Mouse (Mus musculus) liver, postnatal 0 days (tissue): ENCODE data around the gene Srprb. TPM values are rescaled to one million over a fixed set of nuclear protein-coding genes. Genes with fewer than 3 reads are reported as not detected.
A peak's percentile ranks its signal among the peaks of the same experiment; 100 is the strongest.

Source experiments
- ATAC-seq: fragments of 200-750 bp; cut with Nextera tagmentation; 2 replicates; pipeline ENCODE4 v1.8.0; 2017; ENCODE audit warnings: mild to moderate bottlenecking, moderate library complexity
- DNase-seq: peaks from one replicate; pipeline ENCODE4 v3.0.0-alpha.2; 2016
- H3K27ac ChIP-seq: fragments of 300-500 bp; sonication (generic); 2 replicates; pipeline ENCODE4 v1.5.1; 2014; ENCODE audit warnings: antibody characterized with exemption, moderate library complexity, mild to moderate bottlenecking, low read depth
- H3K27me3 ChIP-seq: fragments of 300-500 bp; sonication (generic); 2 replicates; pipeline ENCODE4 v1.6.1; 2014; ENCODE audit warnings: low read length, control low read depth, mixed read lengths; ENCODE audit not compliant: insufficient read depth
- H3K36me3 ChIP-seq: fragments of 300-500 bp; sonication (generic); replicated peaks from 2 replicates; pipeline ENCODE4 v1.6.1; 2014; ENCODE audit warnings: mild to moderate bottlenecking, control low read depth, low read length, moderate library complexity, mixed read lengths; ENCODE audit not compliant: insufficient read depth
- H3K4me1 ChIP-seq: fragments of 300-500 bp; sonication (generic); 2 replicates; pipeline ENCODE4 v1.6.1; 2014; ENCODE audit warnings: antibody characterized with exemption, mild to moderate bottlenecking, control low read depth; ENCODE audit not compliant: insufficient read depth
- H3K4me2 ChIP-seq: fragments of 300-500 bp; sonication (generic); 2 replicates; pipeline ENCODE4 v1.6.1; 2014; ENCODE audit warnings: low read depth, mild to moderate bottlenecking, low read length, moderate library complexity, mixed read lengths
- H3K4me3 ChIP-seq: fragments of 300-500 bp; sonication (generic); 2 replicates; pipeline ENCODE4 v1.5.1; 2014; ENCODE audit warnings: low read depth, low read length
- H3K9ac ChIP-seq: fragments of 300-500 bp; sonication (generic); replicated peaks from 2 replicates; pipeline ENCODE4 v1.6.1; 2014; ENCODE audit warnings: mild to moderate bottlenecking, moderate library complexity
- H3K9me3 ChIP-seq: fragments of 300-500 bp; sonication (generic); 2 replicates; pipeline ENCODE4 v1.6.1; 2016; ENCODE audit warnings: mild to moderate bottlenecking, control low read depth, low read length, mixed read lengths
- CTCF ChIP-seq: sonication (generic); IDR thresholded peaks from 2 replicates; pipeline ENCODE4 v1.5.1; 2016; ENCODE audit warnings: antibody characterized with exemption, low read depth
- EP300 ChIP-seq: IDR thresholded peaks from 2 replicates; pipeline ENCODE4 v1.6.1; 2016; ENCODE audit warnings: antibody characterized with exemption, low read depth, mild to moderate bottlenecking
- WGBS: fragments of 180-500 bp; shearing (Covaris S2); extraction: QIAGEN DNeasy Blood & Tissue Kit; methylation state at CpG from one replicate; pipeline ENCODE4 v1.1.7; 2014; ENCODE audit not compliant: insufficient replicate concordance; 5-methylcytosine and 5-hydroxymethylcytosine counted together
- polyA plus RNA-seq: library from polyadenylated mRNA; unstranded; fragments of >200 nt; fragmentation: Nextera tagmentation; extraction: Ambion mirVana; gene quantifications from 2 replicates; pipeline ENCODE4 v1.2.1, GENCODE M21; 2015

Srprb gene
- polyA plus RNA-seq, 1 experiment from 2014 or later: 10.8 TPM

- TF ChIP-seq EP300 (no peak), CTCF (no peak)
- 54% methylated on average over 2 of the region's 2 CpGs for WGBS
- H3K36me3 ChIP-seq: no peaks in the 10 kb centered on the region
Observed at GRCm38 (mm10) chr9:103154568-103154967, 47.4 kb downstream of the Srprb start.

DNA sequence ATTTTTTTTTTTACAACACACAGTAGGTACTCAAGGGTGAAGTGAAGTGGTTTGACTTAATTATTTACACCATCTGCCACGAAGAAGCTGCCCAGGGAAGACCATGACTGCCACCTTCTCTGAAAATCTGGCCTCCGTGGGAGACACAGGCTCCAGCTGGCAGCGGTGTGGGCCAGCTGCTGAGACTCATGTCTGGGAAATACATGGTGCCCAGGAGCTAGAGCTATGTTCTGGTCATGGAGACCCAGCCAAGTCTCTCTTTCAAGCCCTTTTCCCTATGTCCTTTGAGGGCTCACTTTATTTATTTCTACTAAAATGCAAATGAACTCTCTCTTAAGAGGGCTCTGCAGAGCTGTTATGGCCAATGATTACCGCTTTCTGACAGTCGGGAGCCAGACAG lies 48.7 kb downstream of the Srprb start:
- Histone ChIP-seq H3K36me3 (no peaks in the 10 kb centered on the region), H3K9ac (no peak overlapping the region), H3K4me3 (no peak overlapping the region), H3K27me3 (no peaks in the 10 kb centered on the region), H3K4me1 (no peaks in the 10 kb centered on the region), H3K4me2 (no peak overlapping the region), H3K27ac (no peak overlapping the region), H3K9me3 (no peaks in the 10 kb centered on the region)
- TF ChIP-seq EP300 (no peak), CTCF (no peak)
- ATAC-seq: no peak
- DNase-seq: no peak
- WGBS: 68% methylated on average over 5 of the region's 5 CpGs

More at GRCm38 (mm10) chr9:103154568-103154967, 47.4 kb downstream of the Srprb start:
- H3K9ac ChIP-seq: no peak overlapping the region
- no peak overlapping the region for H3K4me2 ChIP-seq
- no peaks in the 10 kb centered on the region for H3K4me1 ChIP-seq
- no peak overlapping the region for H3K27ac ChIP-seq
- H3K9me3 ChIP-seq: no peaks in the 10 kb centered on the region
- ATAC-seq (no peak), DNase-seq (no peak)
- no peak overlapping the region for H3K4me3 ChIP-seq
- no peaks in the 10 kb centered on the region for H3K27me3 ChIP-seq

GRCm38 (mm10) chr9:103149074-103149799 lies 52.7 kb downstream of the Srprb start:
- ATAC-seq (no peak), DNase-seq (no peak)
- Histone ChIP-seq H3K4me2 (no peak overlapping the region), H3K9me3 (no peaks in the 10 kb centered on the region), H3K27ac (no peak overlapping the region), H3K4me1 (no peaks in the 10 kb centered on the region), H3K27me3 (no peaks in the 10 kb centered on the region), H3K9ac (no peak overlapping the region), H3K36me3 (no peaks in the 10 kb centered on the region), H3K4me3 (no peak overlapping the region)
- WGBS: 57% methylated on average over 12 of the region's 12 CpGs
- TF ChIP-seq EP300: no peak
- no peak for TF ChIP-seq CTCF

DNA sequence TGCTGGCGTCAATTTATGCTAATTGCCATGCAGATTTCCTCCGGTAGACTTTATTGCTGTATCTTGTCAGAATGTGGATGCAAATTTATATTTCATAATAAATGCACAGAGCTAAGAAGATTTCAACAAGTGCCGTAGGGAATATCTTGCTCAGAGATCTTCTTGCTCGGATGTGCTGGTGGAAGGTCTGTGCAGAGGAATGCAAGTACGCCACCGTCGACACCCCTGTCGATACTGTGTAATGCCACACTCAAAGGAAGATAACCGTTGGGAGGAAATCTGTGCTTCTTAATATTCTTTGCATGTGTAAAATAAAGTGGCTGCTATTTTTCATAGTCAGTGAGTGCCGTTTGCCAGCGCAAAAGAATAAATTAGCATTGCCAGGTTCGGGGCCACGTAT lies 54.8 kb downstream of the Srprb start:
- H3K9ac ChIP-seq: no peak overlapping the region
- H3K4me2 ChIP-seq: no peak overlapping the region
- no peaks in the 10 kb centered on the region for H3K9me3 ChIP-seq
- H3K4me3 ChIP-seq: no peak overlapping the region
- WGBS: 79% methylated on average over 13 of the region's 13 CpGs
- H3K36me3 ChIP-seq: no peaks in the 10 kb centered on the region
- no peaks in the 10 kb centered on the region for H3K4me1 ChIP-seq
- H3K27ac ChIP-seq: no peak overlapping the region
- TF ChIP-seq CTCF (no peak), EP300 (no peak)
- no peaks in the 10 kb centered on the region for H3K27me3 ChIP-seq
- DNase-seq: no peak
- ATAC-seq: no peak

GRCm38 (mm10) chr9:103146703-103147102 lies 55.2 kb downstream of the Srprb start:
- ATAC-seq: peak; percentile 21; the same call in 1 of the 2 replicates
- no peaks in the 10 kb centered on the region for H3K36me3 ChIP-seq
- no peak overlapping the region for H3K9ac ChIP-seq
- WGBS: 53% methylated on average over 9 of the region's 9 CpGs
- no peaks in the 10 kb centered on the region for H3K4me1 ChIP-seq
- no peak overlapping the region for H3K27ac ChIP-seq
- H3K9me3 ChIP-seq: no peaks in the 10 kb centered on the region
- H3K27me3 ChIP-seq: no peaks in the 10 kb centered on the region
- H3K4me3 ChIP-seq: no peak overlapping the region
- no peak overlapping the region for H3K4me2 ChIP-seq
- no peak for DNase-seq
- TF ChIP-seq EP300: no peak
- no peak for TF ChIP-seq CTCF

DNA sequence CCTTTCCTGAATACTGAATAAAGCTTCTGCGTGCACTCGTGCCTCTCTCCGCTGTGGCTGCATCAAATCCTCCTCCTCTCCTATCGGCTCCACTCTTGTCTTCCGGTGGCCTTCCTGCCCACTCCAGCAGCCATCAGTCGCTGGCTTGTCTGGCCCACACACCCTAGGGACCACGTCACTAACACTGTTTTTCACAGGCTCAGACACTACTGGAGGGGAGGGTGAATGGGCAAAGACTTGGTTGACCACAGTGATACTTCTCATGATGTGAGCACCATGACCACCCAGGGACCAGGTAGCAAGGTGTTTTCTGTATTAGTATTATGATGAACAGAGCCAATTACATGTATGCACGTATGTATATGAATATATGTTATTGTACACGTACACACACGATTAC lies 55.7 kb downstream of the Srprb start:
- ATAC-seq: no peak
- no peaks in the 10 kb centered on the region for H3K9me3 ChIP-seq
- WGBS: 83% methylated on average over 10 of the region's 10 CpGs
- H3K36me3 ChIP-seq: no peaks in the 10 kb centered on the region
- no peak overlapping the region for H3K4me3 ChIP-seq
- H3K27me3 ChIP-seq: no peaks in the 10 kb centered on the region
- DNase-seq: no peak
- no peak overlapping the region for H3K4me2 ChIP-seq
- TF ChIP-seq EP300 (no peak), CTCF (no peak)
- H3K27ac ChIP-seq: no peak overlapping the region
- H3K4me1 ChIP-seq: no peaks in the 10 kb centered on the region
- no peak overlapping the region for H3K9ac ChIP-seq

DNA sequence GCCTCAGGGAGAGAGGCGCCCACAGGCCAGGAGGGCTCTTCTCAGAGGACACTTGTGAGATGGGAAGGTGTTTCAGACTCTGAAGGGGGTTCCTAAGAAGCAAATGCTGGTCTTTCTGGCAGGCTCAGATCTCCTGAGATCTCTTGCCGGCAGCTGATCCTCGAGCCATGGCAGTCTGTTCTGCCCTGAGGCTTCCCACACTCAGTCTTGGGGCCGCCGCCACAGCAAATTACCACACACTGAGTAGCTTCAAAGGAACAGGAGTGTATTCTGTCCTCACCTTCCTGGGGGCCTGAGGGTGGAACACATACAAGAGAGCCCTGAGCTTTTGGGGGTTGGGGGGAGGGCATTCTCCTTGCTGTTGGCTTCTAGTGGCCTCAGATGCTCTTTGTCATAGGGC lies 56.6 kb downstream of the Srprb start:
- Histone ChIP-seq H3K27ac (no peak overlapping the region), H3K4me3 (no peak overlapping the region), H3K9me3 (no peaks in the 10 kb centered on the region), H3K4me2 (no peak overlapping the region), H3K9ac (no peak overlapping the region), H3K36me3 (no peaks in the 10 kb centered on the region), H3K4me1 (no peaks in the 10 kb centered on the region), H3K27me3 (no peaks in the 10 kb centered on the region)
- 70% methylated on average over 5 of the region's 5 CpGs for WGBS
- no peak for ATAC-seq
- TF ChIP-seq EP300 (no peak), CTCF (no peak)
- no peak for DNase-seq
